Mouse (Mus musculus): ENCODE results near the gene Duox1. TPM values are rescaled to one million over a fixed set of nuclear protein-coding genes. Genes with fewer than 3 reads are reported as not detected.
"Not testable (repeated sequence)": the region's sequence is repeated elsewhere in the genome, so short reads cannot be mapped to it uniquely, and the experiment has no call there.

Gene Duox1
- total RNA-seq, 2 experiments from 2014 or later = not detected

GRCm38 (mm10) chr2:122309647-122310046 is 5.8 kb upstream of the Duox1 start:
- no peak for ATAC-seq (replicated peaks; ENCODE audit: low FRiP score, poor library complexity, severe bottlenecking)

- no peak for ATAC-seq (replicated peaks; ENCODE audit: low FRiP score, poor library complexity, severe bottlenecking)
Measured at GRCm38 (mm10) chr2:122311561-122311960, 3.9 kb upstream of the Duox1 start.

GRCm38 (mm10) chr2:122312722-122313417 is 2.6 kb upstream of the Duox1 start:
- peak; percentile 61; the same call in 1 of the 2 replicates for ATAC-seq (replicated peaks; ENCODE audit: low FRiP score, poor library complexity, severe bottlenecking)

- ATAC-seq (replicated peaks; ENCODE audit: low FRiP score, poor library complexity, severe bottlenecking) = no peak
Measured at GRCm38 (mm10) chr2:122313536-122313935, 1.9 kb upstream of the Duox1 start, which contains the start of gene Duoxa1. Duoxa1 (minus strand) TSS chr2:122313730.

GRCm38 (mm10) chr2:122317384-122317783 is 1.9 kb downstream of the Duox1 start:
- no peak for ATAC-seq (replicated peaks; ENCODE audit: low FRiP score, poor library complexity, severe bottlenecking)

DNA sequence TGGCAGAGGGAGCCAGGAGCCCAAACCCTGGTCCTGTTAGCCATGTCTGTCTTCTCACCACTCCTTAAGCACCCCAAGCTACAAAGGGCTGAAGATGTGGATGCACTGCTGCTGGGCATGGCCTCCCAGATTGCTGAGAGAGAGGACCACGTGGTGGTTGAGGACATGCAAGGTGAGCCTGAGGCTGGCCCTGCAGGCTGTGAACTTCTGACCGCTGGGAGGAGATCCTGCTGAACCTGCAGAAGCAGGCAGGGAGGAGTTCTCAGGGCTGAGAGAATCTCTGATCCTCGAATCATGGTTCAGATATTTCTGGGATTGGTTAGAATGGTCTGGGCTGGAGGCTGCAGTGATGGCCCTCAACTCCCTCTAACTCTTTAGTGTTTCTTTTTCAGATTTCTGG is 8.5 kb downstream of the Duox1 start:
- ATAC-seq (replicated peaks; ENCODE audit: low FRiP score, poor library complexity, severe bottlenecking) = no peak

GRCm38 (mm10) chr2:122324586-122324985 is 9.1 kb downstream of the Duox1 start:
- ATAC-seq (replicated peaks; ENCODE audit: low FRiP score, poor library complexity, severe bottlenecking) = no peak

- ATAC-seq (replicated peaks; ENCODE audit: low FRiP score, poor library complexity, severe bottlenecking) = no peak
Measured at GRCm38 (mm10) chr2:122325361-122325760, 9.9 kb downstream of the Duox1 start.

- no peak for ATAC-seq (replicated peaks; ENCODE audit: low FRiP score, poor library complexity, severe bottlenecking)
Measured at GRCm38 (mm10) chr2:122327986-122328385, 12.5 kb downstream of the Duox1 start.

GRCm38 (mm10) chr2:122330317-122330716 is 14.8 kb downstream of the Duox1 start:
- ATAC-seq (replicated peaks; ENCODE audit: low FRiP score, poor library complexity, severe bottlenecking) = not testable (repeated sequence)

GRCm38 (mm10) chr2:122332222-122332621 is 16.8 kb downstream of the Duox1 start:
- no peak for ATAC-seq (replicated peaks; ENCODE audit: low FRiP score, poor library complexity, severe bottlenecking)

- ATAC-seq (replicated peaks; ENCODE audit: low FRiP score, poor library complexity, severe bottlenecking) = no peak
Measured at GRCm38 (mm10) chr2:122334170-122334569, 18.7 kb downstream of the Duox1 start.

DNA sequence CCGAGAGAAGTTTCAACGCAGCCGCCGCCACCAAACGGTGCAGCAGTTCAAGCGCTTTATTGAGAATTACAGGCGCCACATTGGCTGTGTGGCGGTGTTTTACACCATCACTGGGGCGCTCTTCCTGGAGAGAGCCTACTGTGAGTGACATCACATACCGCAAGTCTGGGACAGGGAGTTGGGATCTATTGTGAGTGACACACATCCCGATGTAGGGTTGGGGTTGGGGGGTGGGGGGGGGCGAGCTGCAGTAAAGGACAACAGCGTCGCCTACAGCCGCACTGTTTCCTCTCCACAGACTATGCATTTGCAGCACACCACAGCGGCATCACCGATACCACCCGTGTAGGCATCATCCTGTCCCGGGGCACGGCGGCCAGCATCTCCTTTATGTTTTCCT is 21.8 kb downstream of the Duox1 start:
- ATAC-seq (replicated peaks; ENCODE audit: low FRiP score, poor library complexity, severe bottlenecking) = no peak

DNA sequence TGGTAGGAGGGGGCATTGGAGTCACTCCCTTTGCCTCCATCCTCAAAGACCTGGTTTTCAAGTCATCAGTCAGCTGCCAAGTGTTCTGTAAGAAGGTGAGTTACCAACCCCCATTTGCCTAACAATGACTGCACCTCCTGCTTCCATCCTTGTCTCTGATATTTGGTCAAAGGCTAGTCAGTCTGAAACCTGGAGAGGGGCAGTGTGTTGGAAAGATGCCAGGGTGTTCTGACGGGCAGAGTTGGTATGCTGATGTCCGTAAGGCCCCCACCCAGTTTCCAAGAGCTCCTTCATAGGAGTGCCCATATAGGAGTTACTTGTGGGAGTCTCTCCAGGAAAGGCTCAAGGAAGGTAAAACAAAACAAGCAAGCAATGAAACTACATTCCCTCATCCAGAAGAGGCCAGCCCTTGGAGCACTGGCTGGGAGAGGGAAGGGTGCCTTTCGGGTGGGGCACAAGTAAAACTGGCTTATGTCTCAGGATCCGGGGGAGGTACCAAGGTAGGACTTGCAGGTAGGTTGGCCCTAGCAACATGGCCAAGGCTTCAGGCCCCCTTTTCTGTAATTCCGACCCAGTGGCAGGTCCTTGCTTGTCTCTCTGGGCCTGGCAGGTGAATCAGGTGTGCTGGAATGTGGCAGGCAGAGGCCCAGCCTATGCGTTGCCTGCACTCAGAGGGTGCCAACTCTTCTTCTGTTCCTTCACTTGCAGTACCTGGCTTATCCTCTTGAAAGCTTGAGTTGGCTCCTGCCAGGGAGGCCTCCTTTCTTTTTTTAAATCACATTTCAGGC is 29.8 kb downstream of the Duox1 start:
- no peak for ATAC-seq (replicated peaks; ENCODE audit: low FRiP score, poor library complexity, severe bottlenecking)

GRCm38 (mm10) chr2:122346164-122346563 is 30.7 kb downstream of the Duox1 start:
- not testable (repeated sequence) for ATAC-seq (replicated peaks; ENCODE audit: low FRiP score, poor library complexity, severe bottlenecking)

DNA sequence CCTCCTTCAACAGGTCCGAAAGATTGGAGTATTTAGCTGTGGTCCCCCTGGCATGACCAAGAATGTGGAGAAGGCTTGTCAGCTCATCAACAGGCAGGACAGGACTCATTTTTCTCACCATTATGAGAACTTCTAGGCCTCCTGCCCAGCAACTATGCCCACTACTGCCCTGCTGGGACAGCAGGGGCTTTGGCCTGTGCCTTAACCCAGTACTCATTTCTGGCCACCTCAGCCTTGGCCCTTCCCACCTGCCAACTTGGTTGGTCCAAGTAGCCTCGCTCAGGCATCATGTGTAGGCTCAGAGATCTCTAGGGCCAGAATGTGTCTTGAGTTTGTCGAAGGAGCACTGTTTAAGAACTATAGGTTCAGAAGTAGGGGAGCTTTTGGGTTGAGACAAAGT is 31.8 kb downstream of the Duox1 start:
- ATAC-seq (replicated peaks; ENCODE audit: low FRiP score, poor library complexity, severe bottlenecking) = no peak

DNA sequence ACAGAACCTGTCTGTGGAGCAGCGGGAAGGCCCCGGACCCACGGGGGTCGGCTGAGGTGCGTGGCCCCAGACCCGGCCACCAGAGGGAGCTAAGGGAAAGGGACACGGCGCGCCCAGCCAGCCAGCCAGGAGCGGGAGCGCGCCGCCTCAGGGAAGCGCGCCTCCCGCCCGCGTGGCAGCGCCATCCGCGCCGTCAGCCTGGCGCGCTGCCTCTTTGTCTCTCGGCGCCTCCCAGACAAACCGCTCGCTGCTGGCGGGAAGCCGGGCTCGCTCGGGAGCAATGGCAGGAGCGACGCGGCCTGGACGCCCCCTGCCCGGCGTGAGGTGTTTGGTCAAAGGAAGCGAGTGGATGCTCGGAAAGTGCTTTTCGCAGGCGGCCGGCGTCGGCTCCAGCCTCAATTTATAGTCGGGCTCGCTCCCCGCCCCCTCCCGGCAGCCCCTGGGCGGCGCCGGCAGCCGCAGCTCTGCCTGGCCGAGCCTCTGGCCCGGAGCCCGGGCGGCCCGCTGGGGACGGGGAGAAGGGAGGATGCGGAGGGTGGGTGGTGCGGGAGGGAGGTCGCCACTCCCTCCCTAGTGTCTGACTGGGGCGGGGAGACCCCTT is 33.2 kb downstream of the Duox1 start:
- ATAC-seq (replicated peaks; ENCODE audit: low FRiP score, poor library complexity, severe bottlenecking) = peak; percentile 87

- peak; percentile 18; the same call in 1 of the 2 replicates for ATAC-seq (replicated peaks; ENCODE audit: low FRiP score, poor library complexity, severe bottlenecking)
Measured at GRCm38 (mm10) chr2:122349136-122349785, 33.8 kb downstream of the Duox1 start.

DNA sequence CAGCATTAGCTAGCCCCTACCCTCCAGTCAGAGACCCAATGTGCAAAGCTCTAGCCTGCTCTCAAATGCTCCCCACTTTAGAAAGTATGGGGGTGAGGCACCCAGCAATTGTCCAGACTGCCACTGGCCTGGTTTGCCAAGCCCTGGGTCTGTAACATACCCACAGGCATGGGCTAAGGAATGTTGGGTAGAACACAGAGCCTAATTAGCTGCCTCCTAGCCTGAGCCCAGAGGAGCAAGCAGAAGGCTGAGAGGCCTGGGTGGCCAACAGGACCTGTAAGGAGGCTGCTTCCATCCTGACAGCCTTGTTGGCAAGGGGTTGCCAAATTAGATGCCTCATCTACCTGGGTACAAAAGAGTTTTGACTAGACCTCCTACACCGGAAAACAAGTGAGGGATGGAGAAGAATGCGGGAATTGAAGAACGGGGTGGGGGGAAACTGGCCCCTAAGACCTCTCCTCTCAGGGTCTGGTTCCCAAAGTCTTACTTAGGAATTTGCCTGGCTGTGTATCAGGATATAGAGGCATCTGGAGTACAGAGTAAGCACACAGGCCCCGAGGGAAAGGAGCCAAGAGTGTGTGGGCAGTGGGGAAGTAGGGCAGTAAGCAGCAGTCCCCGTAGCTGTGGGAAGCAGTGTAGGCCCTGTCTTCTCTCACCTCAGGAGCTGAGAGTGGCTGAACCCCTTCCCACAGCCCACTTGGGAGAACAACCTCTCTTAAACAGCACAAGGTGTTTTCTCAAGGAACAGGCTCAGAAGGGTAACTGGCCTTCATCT is 35.9 kb downstream of the Duox1 start:
- no peak for ATAC-seq (replicated peaks; ENCODE audit: low FRiP score, poor library complexity, severe bottlenecking)

All from erythroid progenitor cell, adult 5-6 weeks (primary cell).